Mouse (Mus musculus) gastrocnemius, postnatal 4 days (tissue): Measurements from ENCODE around the gene Aqp11. TPM values are rescaled to one million over a fixed set of nuclear protein-coding genes. Genes with fewer than 3 reads are reported as not detected.

Experiments
- DNase-seq, 2 experiments: peaks; one replicate each; pipeline ENCODE4 v3.0.0; 2021 to 2022; ENCODE audit warnings: low spot score in 2 of 2, mixed read lengths in 2 of 2
- total RNA-seq, 2 experiments: library from RNA; stranded (reverse); gene quantifications; 2 replicates each; pipeline ENCODE4 v1.2.3; 2021

Aqp11 gene
- total RNA-seq, 2 experiments from 2014 or later, result 2.6 to 3.1 TPM

DNA sequence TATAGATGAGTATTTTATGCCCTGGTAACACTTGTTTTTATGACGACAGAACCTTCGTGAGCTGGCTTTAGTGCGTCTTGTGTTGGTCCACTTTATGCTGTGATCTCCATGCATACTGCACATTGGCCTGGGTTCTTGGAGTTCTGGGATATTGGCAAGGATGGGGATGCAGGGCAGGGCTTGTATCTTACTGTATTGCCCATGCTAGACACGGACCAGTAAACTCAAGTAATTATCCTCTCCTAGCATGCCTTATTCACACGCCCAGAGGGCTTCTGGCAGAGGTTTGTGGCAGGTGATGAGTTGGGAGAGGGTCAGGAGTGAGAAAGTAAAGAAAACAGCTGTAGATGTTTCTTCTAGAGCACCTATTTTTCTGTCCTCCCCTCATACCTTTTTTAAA, 23.4 kb downstream of the Aqp11 start:
- DNase-seq, result no peak

GRCm38 (mm10) chr7:97709204-97709603, 28.9 kb downstream of the Aqp11 start:
- DNase-seq, result no peak

- DNase-seq, result no peak
These were observed 30.3 kb downstream of the Aqp11 start for GRCm38 (mm10) chr7:97707809-97708208.

DNA sequence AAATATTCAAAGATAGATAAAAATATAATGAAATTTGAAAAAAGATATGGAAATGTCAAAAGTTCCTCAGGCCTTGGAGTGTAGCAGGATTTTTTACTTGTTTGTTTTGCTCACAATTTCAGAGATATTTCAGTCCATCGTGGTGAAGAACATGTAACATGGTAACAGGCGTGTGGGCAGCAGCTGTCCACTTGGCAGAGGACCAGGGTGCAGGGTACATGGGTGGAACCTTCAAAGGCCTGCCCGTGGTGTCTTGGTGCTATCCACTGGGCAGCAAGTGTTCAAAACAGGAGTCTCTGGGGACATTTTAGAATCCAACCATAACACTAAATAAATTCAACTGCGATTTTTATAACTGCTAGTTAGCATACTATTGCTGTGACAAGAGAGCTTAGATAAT, 31.0 kb downstream of the Aqp11 start:
- no peak for DNase-seq

- no peak for DNase-seq
These were observed 37.0 kb downstream of the Aqp11 start for GRCm38 (mm10) chr7:97701106-97701505.

- DNase-seq, result no peak
These were observed 37.9 kb downstream of the Aqp11 start for GRCm38 (mm10) chr7:97700173-97700572.

GRCm38 (mm10) chr7:97696506-97697254, 41.4 kb downstream of the Aqp11 start, which contains the start of gene Clns1a:
Clns1a (plus strand) TSS chr7:97696634.
- peak; percentile 88 to 95 for DNase-seq

DNA sequence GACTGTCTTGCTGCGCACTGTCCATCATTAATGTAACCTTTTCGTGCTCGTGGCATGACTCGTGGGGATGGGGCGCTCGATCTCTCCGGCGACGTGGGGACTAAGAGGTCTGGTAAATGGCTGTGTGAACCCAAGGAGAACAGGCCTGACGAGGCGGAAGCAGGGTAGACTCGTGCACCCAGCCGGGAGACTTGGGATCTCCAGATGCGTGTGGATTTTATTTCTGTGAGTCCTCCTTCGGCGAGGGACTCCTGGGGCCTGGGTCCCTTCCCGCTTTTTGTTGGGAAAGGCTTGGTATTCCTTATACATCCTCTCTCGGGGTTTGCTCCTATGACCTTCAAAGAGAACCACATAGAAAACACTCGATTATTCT, 42.0 kb downstream of the Aqp11 start:
- DNase-seq, result peak in 1 of 2 experiments; percentile 17

- no peak for DNase-seq
These were observed 42.6 kb downstream of the Aqp11 start for GRCm38 (mm10) chr7:97695441-97695840.

GRCm38 (mm10) chr7:97687831-97688230, 50.3 kb downstream of the Aqp11 start:
- DNase-seq, result no peak

GRCm38 (mm10) chr7:97679239-97679638, 58.9 kb downstream of the Aqp11 start:
- DNase-seq, result no peak

Other genes starting within 250 kb of the Aqp11 start
- gene Aamdc, start 158.8 kb downstream of the Aqp11 start, total RNA-seq, result 100 to 1,000 TPM in 1 of 2 experiments, 10 to 100 TPM in 1; 99.2 to 120 TPM
- 10 to 100 TPM; 24.0 to 26.1 TPM for gene Rsf1, start 158.4 kb downstream of the Aqp11 start, total RNA-seq
- 10 to 100 TPM; 52.1 to 56.3 TPM for gene Clns1a, start 41.7 kb downstream of the Aqp11 start, total RNA-seq
- gene Pak1, start 50.3 kb upstream of the Aqp11 start, total RNA-seq, result 100 to 1,000 TPM; 123 to 124 TPM
- gene Gdpd4, start 181.7 kb upstream of the Aqp11 start, total RNA-seq, result under 1 TPM in 1 of 2 experiments, not detected in 1; 0.13 TPM